Mouse (Mus musculus): ENCODE results near the gene Senp7.
"Not testable (repeated sequence)": the region's sequence is repeated elsewhere in the genome, so short reads cannot be mapped to it uniquely, and the experiment has no call there.

Gene Senp7

GRCm38 (mm10) chr16:56048038-56048437 lies at the start of gene Senp7:
Gene Senp7, plus strand, starts transcription at chr16:56048338.
- not testable (repeated sequence) for DNase-seq (ENCODE audit: low read depth)

GRCm38 (mm10) chr16:56006798-56007197 lies 41.3 kb upstream of the Senp7 start:
- no peak for DNase-seq (ENCODE audit: low read depth)

GRCm38 (mm10) chr16:56008862-56009261 lies 39.3 kb upstream of the Senp7 start:
- no peak for DNase-seq (ENCODE audit: low read depth)

- DNase-seq (ENCODE audit: low read depth), result no peak
Observed at GRCm38 (mm10) chr16:56012789-56013743, 35.1 kb upstream of the Senp7 start.

- no peak for DNase-seq (ENCODE audit: low read depth)
Observed at GRCm38 (mm10) chr16:56014076-56014475, 34.1 kb upstream of the Senp7 start.

- no peak for DNase-seq (ENCODE audit: low read depth)
Observed at GRCm38 (mm10) chr16:56019660-56020059, 28.5 kb upstream of the Senp7 start.

GRCm38 (mm10) chr16:56027854-56028629 lies 20.1 kb upstream of the Senp7 start:
- DNase-seq (ENCODE audit: low read depth), result no peak

GRCm38 (mm10) chr16:56028722-56029551 lies 19.2 kb upstream of the Senp7 start:
- DNase-seq (ENCODE audit: low read depth), result peak; percentile 62

- peak; percentile 98 for DNase-seq (ENCODE audit: low read depth)
Observed at GRCm38 (mm10) chr16:56029661-56030082, 18.5 kb upstream of the Senp7 start, which contains the start of gene Pcnp. Gene Pcnp, minus strand, starts transcription at chr16:56029739.

- DNase-seq (ENCODE audit: low read depth), result no peak
Observed at GRCm38 (mm10) chr16:56034566-56034965, 13.6 kb upstream of the Senp7 start.

- DNase-seq (ENCODE audit: low read depth), result peak; percentile 61
Observed at GRCm38 (mm10) chr16:56036501-56036900, 11.6 kb upstream of the Senp7 start.

GRCm38 (mm10) chr16:56037138-56038010 lies 10.8 kb upstream of the Senp7 start, which contains the start of gene Trmt10c:
Gene Trmt10c, minus strand, starts transcription at chr16:56037819.
- DNase-seq (ENCODE audit: low read depth), result peak; percentile 91

GRCm38 (mm10) chr16:56038090-56038489 lies 10.0 kb upstream of the Senp7 start:
- DNase-seq (ENCODE audit: low read depth), result no peak

- DNase-seq (ENCODE audit: low read depth), result no peak
Observed at GRCm38 (mm10) chr16:56055911-56056310, 7.8 kb downstream of the Senp7 start.

- no peak for DNase-seq (ENCODE audit: low read depth)
Observed at GRCm38 (mm10) chr16:56056944-56057590, 8.9 kb downstream of the Senp7 start.

- DNase-seq (ENCODE audit: low read depth), result no peak
Observed at GRCm38 (mm10) chr16:56058151-56058550, 10.0 kb downstream of the Senp7 start.

GRCm38 (mm10) chr16:56061995-56062594 lies 14.0 kb downstream of the Senp7 start:
- no peak for DNase-seq (ENCODE audit: low read depth)

GRCm38 (mm10) chr16:56062981-56063380 lies 14.8 kb downstream of the Senp7 start:
- DNase-seq (ENCODE audit: low read depth), result no peak

GRCm38 (mm10) chr16:56064334-56064990 lies 16.3 kb downstream of the Senp7 start:
- peak; percentile 89 for DNase-seq (ENCODE audit: low read depth)

All from NIH3T3 (cell line).